Mouse (Mus musculus): ENCODE results near the gene Gon7. TPM values are rescaled to one million over a fixed set of nuclear protein-coding genes. Genes with fewer than 3 reads are reported as not detected.
A peak's percentile ranks its signal among the peaks of the same experiment; 100 is the strongest.

The Gon7 gene
- total RNA-seq, 2 experiments from 2014 or later: 7.3 to 17.2 TPM

GRCm38 (mm10) chr12:102710851-102711375 lies 46.7 kb downstream of the Gon7 start:
- no peak for ATAC-seq (replicated peaks; ENCODE audit: low FRiP score, poor library complexity, severe bottlenecking)

- no peak for ATAC-seq (replicated peaks; ENCODE audit: low FRiP score, poor library complexity, severe bottlenecking)
Observed at GRCm38 (mm10) chr12:102709896-102710295, 47.7 kb downstream of the Gon7 start.

- no peak for ATAC-seq (replicated peaks; ENCODE audit: low FRiP score, poor library complexity, severe bottlenecking)
Observed at GRCm38 (mm10) chr12:102708220-102708619, 49.4 kb downstream of the Gon7 start.

- ATAC-seq (replicated peaks; ENCODE audit: low FRiP score, poor library complexity, severe bottlenecking): no peak
Observed at GRCm38 (mm10) chr12:102706833-102707463, 50.7 kb downstream of the Gon7 start.

GRCm38 (mm10) chr12:102705906-102706640 lies 51.5 kb downstream of the Gon7 start:
- no peak for ATAC-seq (replicated peaks; ENCODE audit: low FRiP score, poor library complexity, severe bottlenecking)

GRCm38 (mm10) chr12:102705216-102705871 lies 52.3 kb downstream of the Gon7 start:
- peak; percentile 50 for ATAC-seq (replicated peaks; ENCODE audit: low FRiP score, poor library complexity, severe bottlenecking)

GRCm38 (mm10) chr12:102704457-102705198 lies 53.0 kb downstream of the Gon7 start, which contains the start of gene Itpk1:
TSS of gene Itpk1 (minus strand) at chr12:102704930.
- ATAC-seq (replicated peaks; ENCODE audit: low FRiP score, poor library complexity, severe bottlenecking): peak; percentile 75

- 0 out of 2 replicates have a peak, but pooled peaks have one; percentile 13 for ATAC-seq (replicated peaks; ENCODE audit: low FRiP score, poor library complexity, severe bottlenecking)
Observed at GRCm38 (mm10) chr12:102703921-102704408, 53.6 kb downstream of the Gon7 start.

- ATAC-seq (replicated peaks; ENCODE audit: low FRiP score, poor library complexity, severe bottlenecking): no peak
Observed at GRCm38 (mm10) chr12:102703441-102703840, 54.2 kb downstream of the Gon7 start.

Other genes with a start within 250 kb of the Gon7 start
- not detected in 2 replicates for gene Chga, start 202.8 kb downstream of the Gon7 start, total RNA-seq (2015; ENCODE audit: low replicate concordance)
- not detected in 2 replicates for gene Chga, start 202.8 kb downstream of the Gon7 start, total RNA-seq (2017; ENCODE audit: low replicate concordance)
- gene Itpk1, start 52.9 kb downstream of the Gon7 start, total RNA-seq (2015; ENCODE audit: low replicate concordance): 2.5 TPM in 1 of 2 replicates, not detected in the other
- 0.64 and 0.98 TPM in 2 replicates for gene Itpk1, start 52.9 kb downstream of the Gon7 start, total RNA-seq (2017; ENCODE audit: low replicate concordance)
- 10.1 and 10.5 TPM in 2 replicates for gene Moap1, start 14.1 kb downstream of the Gon7 start, total RNA-seq (2015; ENCODE audit: low replicate concordance)
- 8.2 TPM in 1 of 2 replicates, not detected in the other for gene Moap1, start 14.1 kb downstream of the Gon7 start, total RNA-seq (2017; ENCODE audit: low replicate concordance)
- gene Tmem251, start 14.0 kb downstream of the Gon7 start, total RNA-seq (2015; ENCODE audit: low replicate concordance): 2.9 and 3.4 TPM in 2 replicates
- gene Tmem251, start 14.0 kb downstream of the Gon7 start, total RNA-seq (2017; ENCODE audit: low replicate concordance): 2.2 TPM in 1 of 2 replicates, not detected in the other
- gene Gm28051, start within 50 bp of the Gon7 start, total RNA-seq (2015; ENCODE audit: low replicate concordance): not detected in 2 replicates
- not detected in 2 replicates for gene Gm28051, start within 50 bp of the Gon7 start, total RNA-seq (2017; ENCODE audit: low replicate concordance)
- 15.5 and 16.6 TPM in 2 replicates for gene Ubr7, start 164 bp upstream of the Gon7 start, total RNA-seq (2015; ENCODE audit: low replicate concordance)
- gene Ubr7, start 164 bp upstream of the Gon7 start, total RNA-seq (2017; ENCODE audit: low replicate concordance): 13.8 and 24.4 TPM in 2 replicates
- 6.1 and 21.0 TPM in 2 replicates for gene Gm20604, start 869 bp upstream of the Gon7 start, total RNA-seq (2015; ENCODE audit: low replicate concordance)
- 9.1 and 12.9 TPM in 2 replicates for gene Gm20604, start 869 bp upstream of the Gon7 start, total RNA-seq (2017; ENCODE audit: low replicate concordance)
- 37.8 and 41.5 TPM in 2 replicates for gene Btbd7, start 120.7 kb upstream of the Gon7 start, total RNA-seq (2015; ENCODE audit: low replicate concordance)
- gene Btbd7, start 120.7 kb upstream of the Gon7 start, total RNA-seq (2017; ENCODE audit: low replicate concordance): 42.5 and 43.9 TPM in 2 replicates
- not detected in 2 replicates for gene Cox8c, start 141.5 kb upstream of the Gon7 start, total RNA-seq (2015; ENCODE audit: low replicate concordance)
- gene Cox8c, start 141.5 kb upstream of the Gon7 start, total RNA-seq (2017; ENCODE audit: low replicate concordance): not detected in 2 replicates
- not detected in 2 replicates for gene Unc79, start 191.1 kb upstream of the Gon7 start, total RNA-seq (2015; ENCODE audit: low replicate concordance)
- 0.51 TPM in 1 of 2 replicates, not detected in the other for gene Unc79, start 191.1 kb upstream of the Gon7 start, total RNA-seq (2017; ENCODE audit: low replicate concordance)

All from erythroid progenitor cell, adult 5-6 weeks (primary cell).